Mouse (Mus musculus) embryonic facial prominence, embryonic 11.5 days (tissue): ENCODE measurements at regions not wholly inside any gene's neighbourhood (a gene's known extent, or its start where the extent isn't known, plus 50 kb on each side); places are given as distances from the start of the nearest gene placed in this dataset.

Experiments
- ATAC-seq: fragments of 200-750 bp; cut with Nextera tagmentation; replicated peaks from 2 replicates; pipeline ENCODE4 v1.8.0; 2017; ENCODE audit warnings: low read depth; ENCODE audit not compliant: insufficient number of reproducible peaks, low FRiP score, low TSS enrichment
- DNase-seq: peaks from one replicate; pipeline ENCODE4 v3.0.0-alpha.2; 2015; ENCODE audit warnings: low spot score
- H3K27ac ChIP-seq: fragments of 300-500 bp; sonication (generic); replicated peaks from 2 replicates; pipeline ENCODE4 v1.5.1; 2014; ENCODE audit warnings: mild to moderate bottlenecking, low read depth, low read length, control low read depth
- H3K27me3 ChIP-seq: fragments of 300-500 bp; sonication (generic); 2 replicates; pipeline ENCODE4 v1.6.1; 2014; ENCODE audit warnings: mild to moderate bottlenecking, low read length, moderate library complexity, mixed read lengths; ENCODE audit not compliant: control insufficient read depth, insufficient read depth
- H3K36me3 ChIP-seq: fragments of 300-500 bp; sonication (generic); replicated peaks from 2 replicates; pipeline ENCODE4 v1.6.1; 2014; ENCODE audit warnings: low read depth, mild to moderate bottlenecking, low read length, moderate library complexity, mixed read lengths; ENCODE audit not compliant: control insufficient read depth, insufficient read depth
- H3K4me1 ChIP-seq: fragments of 300-500 bp; sonication (generic); 2 replicates; pipeline ENCODE4 v1.6.1; 2014; ENCODE audit warnings: low read length, mixed read lengths; ENCODE audit not compliant: control insufficient read depth, insufficient read depth
- H3K4me2 ChIP-seq: fragments of 300-500 bp; sonication (generic); 2 replicates; pipeline ENCODE4 v1.6.1; 2014; ENCODE audit warnings: low read depth, mild to moderate bottlenecking, control low read depth, low read length, moderate library complexity
- H3K4me3 ChIP-seq: fragments of 300-500 bp; sonication (generic); 2 replicates; pipeline ENCODE4 v1.5.1; 2014; ENCODE audit warnings: low read depth, low read length, control low read depth
- H3K9ac ChIP-seq: fragments of 300-500 bp; sonication (generic); replicated peaks from 2 replicates; pipeline ENCODE4 v1.6.1; 2014; ENCODE audit warnings: mild to moderate bottlenecking, control low read depth, low read length
- H3K9me3 ChIP-seq: fragments of 300-500 bp; sonication (generic); replicated peaks from 2 replicates; pipeline ENCODE4 v1.6.1; 2016; ENCODE audit warnings: mild to moderate bottlenecking, low read length, inconsistent platforms, mixed read lengths; ENCODE audit not compliant: control insufficient read depth
- WGBS: fragments of 180-500 bp; shearing (Covaris S2); extraction: QIAGEN DNeasy Blood & Tissue Kit; methylation state at CpG from one replicate; pipeline ENCODE4 v1.1.7; 2014; 5-methylcytosine and 5-hydroxymethylcytosine counted together

- Histone ChIP-seq H3K4me3 (no peak overlapping the region), H3K4me1 (no peaks in the 10 kb centered on the region), H3K4me2 (no peak overlapping the region), H3K27me3 (no peaks in the 10 kb centered on the region), H3K36me3 (no peaks in the 10 kb centered on the region), H3K9ac (no peak overlapping the region), H3K9me3 (no peaks in the 10 kb centered on the region), H3K27ac (no peak overlapping the region)
- WGBS, result 85% methylated on average over 2 of the region's 2 CpGs
- ATAC-seq (no peak), DNase-seq (no peak)
Measured at GRCm38 (mm10) chr15:13635346-13635940, 462.0 kb upstream of the Cdh6 start.

- Histone ChIP-seq H3K27me3 (no peaks in the 10 kb centered on the region), H3K9me3 (no peaks in the 10 kb centered on the region), H3K4me2 (no peak overlapping the region), H3K9ac (no peak overlapping the region), H3K4me3 (no peak overlapping the region), H3K27ac (no peak overlapping the region), H3K36me3 (no peaks in the 10 kb centered on the region), H3K4me1 (no peaks in the 10 kb centered on the region)
- DNase-seq (no peak), ATAC-seq (no peak)
- 85% methylated on average over 1 of the region's 1 CpGs for WGBS
Measured at GRCm38 (mm10) chr15:13602133-13602532, 428.7 kb upstream of the Cdh6 start.

DNA sequence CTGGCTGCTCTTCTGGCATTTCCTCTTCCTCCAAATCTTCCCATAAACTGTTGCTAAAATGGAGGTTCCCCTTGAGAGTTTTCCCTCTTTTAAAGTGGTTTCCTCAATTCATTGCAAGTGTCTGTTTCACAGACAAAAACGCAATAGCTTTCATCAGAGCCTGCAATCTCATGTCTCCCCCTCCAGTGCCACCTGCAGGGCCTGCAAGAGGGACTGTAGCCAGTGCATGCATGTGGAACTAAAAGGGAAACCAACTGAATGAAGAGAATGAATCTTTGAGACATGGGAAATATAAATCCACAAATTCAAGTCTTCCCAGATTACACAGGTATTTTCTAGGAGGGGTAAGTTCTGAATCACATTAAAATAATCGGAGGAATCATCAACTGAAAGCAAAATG is 424.4 kb upstream of the Cdh6 start:
- Histone ChIP-seq H3K9ac (no peak overlapping the region), H3K4me1 (no peaks in the 10 kb centered on the region), H3K9me3 (no peaks in the 10 kb centered on the region), H3K27ac (no peak overlapping the region), H3K4me3 (no peak overlapping the region), H3K27me3 (no peaks in the 10 kb centered on the region), H3K4me2 (no peak overlapping the region), H3K36me3 (no peaks in the 10 kb centered on the region)
- ATAC-seq (no peak), DNase-seq (no peak)
- 73% methylated on average over 2 of the region's 2 CpGs for WGBS

GRCm38 (mm10) chr15:13593823-13594222 is 420.3 kb upstream of the Cdh6 start:
- Histone ChIP-seq H3K4me3 (no peak overlapping the region), H3K36me3 (no peaks in the 10 kb centered on the region), H3K9me3 (no peaks in the 10 kb centered on the region), H3K9ac (no peak overlapping the region), H3K4me1 (no peaks in the 10 kb centered on the region), H3K27me3 (no peaks in the 10 kb centered on the region), H3K27ac (no peak overlapping the region), H3K4me2 (no peak overlapping the region)
- DNase-seq (peak; percentile 29), ATAC-seq (no peak)
- WGBS, result 51% methylated on average over 5 of the region's 5 CpGs

- Histone ChIP-seq H3K9me3 (no peaks in the 10 kb centered on the region), H3K36me3 (no peaks in the 10 kb centered on the region), H3K27me3 (no peaks in the 10 kb centered on the region), H3K27ac (no peak overlapping the region), H3K4me1 (no peaks in the 10 kb centered on the region), H3K4me2 (no peak overlapping the region), H3K4me3 (no peak overlapping the region), H3K9ac (no peak overlapping the region)
- no peak for DNase-seq
- no peak for ATAC-seq
- 72% methylated on average over 5 of the region's 5 CpGs for WGBS
Measured at GRCm38 (mm10) chr15:13590864-13591263, 417.4 kb upstream of the Cdh6 start.

- no peaks in the 10 kb centered on the region for H3K9me3 ChIP-seq
- ATAC-seq (no peak; the same call in 1 of the 2 replicates), DNase-seq (peak; percentile 7)
- no peak overlapping the region for H3K4me3 ChIP-seq
- 62% methylated on average over 4 of the region's 4 CpGs for WGBS
- H3K36me3 ChIP-seq, result no peaks in the 10 kb centered on the region
- H3K27me3 ChIP-seq, result no peaks in the 10 kb centered on the region
- no peak overlapping the region for H3K9ac ChIP-seq
- no peak overlapping the region for H3K27ac ChIP-seq
- no peak overlapping the region for H3K4me2 ChIP-seq
- H3K4me1 ChIP-seq, result no peaks in the 10 kb centered on the region
Measured at GRCm38 (mm10) chr15:13583300-13583699, 409.8 kb upstream of the Cdh6 start.

DNA sequence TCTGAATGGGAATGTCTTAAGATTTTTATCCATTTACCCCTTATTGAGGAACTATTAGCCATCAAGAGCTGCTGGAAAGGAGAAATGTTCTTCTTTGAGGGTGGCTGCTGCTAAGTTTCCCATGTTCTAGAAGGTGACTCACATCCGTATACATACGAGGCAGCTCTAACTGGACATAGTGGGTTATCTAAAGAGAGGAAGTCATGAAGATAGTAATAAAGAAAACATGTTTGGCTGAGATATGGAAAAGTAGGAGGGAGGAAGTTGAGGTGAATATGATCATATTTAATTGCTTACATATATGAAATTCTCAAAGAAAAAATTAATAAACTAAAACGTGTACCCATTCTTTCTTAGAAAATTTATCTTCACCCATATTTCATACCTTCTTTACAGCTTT is 408.7 kb upstream of the Cdh6 start:
- WGBS, result 84% methylated on average over 3 of the region's 3 CpGs
- H3K9me3 ChIP-seq, result no peaks in the 10 kb centered on the region

GRCm38 (mm10) chr15:13573621-13574020 is 400.1 kb upstream of the Cdh6 start:
- WGBS, result 83% methylated on average over 3 of the region's 3 CpGs
- H3K4me1 ChIP-seq, result no peaks in the 10 kb centered on the region
- no peak overlapping the region for H3K4me3 ChIP-seq
- H3K36me3 ChIP-seq, result no peaks in the 10 kb centered on the region
- H3K4me2 ChIP-seq, result no peak overlapping the region
- DNase-seq, result no peak
- no peaks in the 10 kb centered on the region for H3K9me3 ChIP-seq
- ATAC-seq, result no peak
- H3K9ac ChIP-seq, result no peak overlapping the region
- H3K27ac ChIP-seq, result no peak overlapping the region
- H3K27me3 ChIP-seq, result no peaks in the 10 kb centered on the region

More for the DNA sequence above, 408.7 kb upstream of the Cdh6 start:
- Histone ChIP-seq H3K4me2 (no peak overlapping the region), H3K9ac (no peak overlapping the region), H3K27me3 (no peaks in the 10 kb centered on the region), H3K4me1 (no peaks in the 10 kb centered on the region), H3K36me3 (no peaks in the 10 kb centered on the region), H3K4me3 (no peak overlapping the region), H3K27ac (no peak overlapping the region)
- ATAC-seq (no peak), DNase-seq (no peak)
